Mouse (Mus musculus): Measurements from ENCODE around the gene Dctpp1. TPM values are rescaled to one million over a fixed set of nuclear protein-coding genes. Genes with fewer than 3 reads are reported as not detected.
"Not testable (repeated sequence)": the region's sequence is repeated elsewhere in the genome, so short reads cannot be mapped to it uniquely, and the experiment has no call there.

Dctpp1 gene
- polyA plus RNA-seq, 1 experiment = 23.8 TPM

- peak overlapping the region; percentile 72 for H3K4me3 ChIP-seq (replicated peaks; ENCODE audit: insufficient read depth, low read depth, low read length)
- DNase-seq = no peak
- H3K27me3 ChIP-seq (ENCODE audit: control insufficient read depth, insufficient read depth, low read length) = no peaks in the 10 kb centered on the region
- 41% methylated on average over 6 of the region's 6 CpGs for WGBS
- TF ChIP-seq POLR2A (IDR thresholded peaks at IDR 0.05; ENCODE audit: borderline replicate concordance, insufficient read depth, low read length) (no peak), CTCF (IDR thresholded peaks at IDR 0.05; ENCODE audit: borderline replicate concordance, insufficient read depth, low read depth, low read length) (no peak)
- H3K4me1 ChIP-seq (ENCODE audit: control insufficient read depth, insufficient read depth, low read length) = no peaks in the 10 kb centered on the region; the same call in 1 of the 2 replicates
- H3K27ac ChIP-seq (ENCODE audit: insufficient read depth, low read length) = peak overlapping the region; percentile 88
These were observed 7.2 kb downstream of the Dctpp1 start for GRCm38 (mm10) chr7:127253341-127253740.

- no peak for TF ChIP-seq POLR2A (IDR thresholded peaks at IDR 0.05; ENCODE audit: borderline replicate concordance, insufficient read depth, low read length)
- TF ChIP-seq CTCF (IDR thresholded peaks at IDR 0.05; ENCODE audit: borderline replicate concordance, insufficient read depth, low read depth, low read length) = peak; percentile 16; the same call in 1 of the 2 replicates
- Histone ChIP-seq H3K27me3 (ENCODE audit: control insufficient read depth, insufficient read depth, low read length) (no peaks in the 10 kb centered on the region), H3K4me1 (ENCODE audit: control insufficient read depth, insufficient read depth, low read length) (no peaks in the 10 kb centered on the region; the same call in 1 of the 2 replicates), H3K27ac (ENCODE audit: insufficient read depth, low read length) (no peak overlapping the region), H3K4me3 (replicated peaks; ENCODE audit: insufficient read depth, low read depth, low read length) (no peak overlapping the region)
- WGBS = 91% methylated on average over 2 of the region's 2 CpGs
- peak in 1 of 2 experiments; percentile 27 for DNase-seq
These were observed 8.1 kb downstream of the Dctpp1 start for GRCm38 (mm10) chr7:127252414-127252813.

- not testable (repeated sequence) for H3K4me3 ChIP-seq (replicated peaks; ENCODE audit: insufficient read depth, low read depth, low read length); H3K4me1 ChIP-seq (ENCODE audit: control insufficient read depth, insufficient read depth, low read length); DNase-seq; H3K27me3 ChIP-seq (ENCODE audit: control insufficient read depth, insufficient read depth, low read length); H3K27ac ChIP-seq (ENCODE audit: insufficient read depth, low read length)
- WGBS = 90% methylated on average over 8 of the region's 8 CpGs
These were observed 10.0 kb downstream of the Dctpp1 start for GRCm38 (mm10) chr7:127250511-127250910.

GRCm38 (mm10) chr7:127244658-127245510, 15.6 kb downstream of the Dctpp1 start:
- Histone ChIP-seq H3K27me3 (ENCODE audit: control insufficient read depth, insufficient read depth, low read length) (no peaks in the 10 kb centered on the region), H3K27ac (ENCODE audit: insufficient read depth, low read length) (peak overlapping the region; percentile 75), H3K4me3 (replicated peaks; ENCODE audit: insufficient read depth, low read depth, low read length) (peak overlapping the region; percentile 73), H3K4me1 (ENCODE audit: control insufficient read depth, insufficient read depth, low read length) (peaks cover 16% of the 10 kb centered on the region)
- DNase-seq = peak in 1 of 2 experiments; percentile 40
- WGBS = 3% methylated on average over 31 of the region's 33 CpGs
- no peak for TF ChIP-seq POLR2A (IDR thresholded peaks at IDR 0.05; ENCODE audit: borderline replicate concordance, insufficient read depth, low read length)
- TF ChIP-seq CTCF (IDR thresholded peaks at IDR 0.05; ENCODE audit: borderline replicate concordance, insufficient read depth, low read depth, low read length) = no peak

GRCm38 (mm10) chr7:127243870-127244657, 16.4 kb downstream of the Dctpp1 start, which contains the start of gene Zfp771:
Gene Zfp771, plus strand, starts transcription at chr7:127244274.
- Histone ChIP-seq H3K4me1 (ENCODE audit: control insufficient read depth, insufficient read depth, low read length) (peaks cover 16% of the 10 kb centered on the region), H3K27ac (ENCODE audit: insufficient read depth, low read length) (peak within 1 kb of the TSS; percentile 76), H3K27me3 (ENCODE audit: control insufficient read depth, insufficient read depth, low read length) (no peaks in the 10 kb centered on the region), H3K4me3 (replicated peaks; ENCODE audit: insufficient read depth, low read depth, low read length) (peak within 1 kb of the TSS; percentile 73)
- DNase-seq = peak; percentile 93 to 96
- WGBS = under 1% methylated on average over 51 of the region's 56 CpGs
- TF ChIP-seq POLR2A (IDR thresholded peaks at IDR 0.05; ENCODE audit: borderline replicate concordance, insufficient read depth, low read length) (peak; percentile 58), CTCF (IDR thresholded peaks at IDR 0.05; ENCODE audit: borderline replicate concordance, insufficient read depth, low read depth, low read length) (no peak)

GRCm38 (mm10) chr7:127243361-127243867, 17.1 kb downstream of the Dctpp1 start:
- Histone ChIP-seq H3K4me1 (ENCODE audit: control insufficient read depth, insufficient read depth, low read length) (peaks cover 16% of the 10 kb centered on the region), H3K27ac (ENCODE audit: insufficient read depth, low read length) (peak overlapping the region; percentile 76), H3K4me3 (replicated peaks; ENCODE audit: insufficient read depth, low read depth, low read length) (peak overlapping the region; percentile 63), H3K27me3 (ENCODE audit: control insufficient read depth, insufficient read depth, low read length) (no peaks in the 10 kb centered on the region)
- TF ChIP-seq CTCF (IDR thresholded peaks at IDR 0.05; ENCODE audit: borderline replicate concordance, insufficient read depth, low read depth, low read length) (no peak), POLR2A (IDR thresholded peaks at IDR 0.05; ENCODE audit: borderline replicate concordance, insufficient read depth, low read length) (no peak)
- WGBS = 24% methylated on average over 2 of the region's 2 CpGs
- DNase-seq = no peak

- no peaks in the 10 kb centered on the region for H3K27me3 ChIP-seq (ENCODE audit: control insufficient read depth, insufficient read depth, low read length)
These were observed 25.7 kb downstream of the Dctpp1 start for GRCm38 (mm10) chr7:127234777-127235176.

More at GRCm38 (mm10) chr7:127234777-127235176, 25.7 kb downstream of the Dctpp1 start:
- Histone ChIP-seq H3K4me1 (ENCODE audit: control insufficient read depth, insufficient read depth, low read length) (peaks cover 8% of the 10 kb centered on the region; the same call in 1 of the 2 replicates), H3K27ac (ENCODE audit: insufficient read depth, low read length) (no peak overlapping the region), H3K4me3 (replicated peaks; ENCODE audit: insufficient read depth, low read depth, low read length) (no peak overlapping the region)
- no peak for DNase-seq
- 94% methylated on average over 2 of the region's 2 CpGs for WGBS
- TF ChIP-seq CTCF (IDR thresholded peaks at IDR 0.05; ENCODE audit: borderline replicate concordance, insufficient read depth, low read depth, low read length) (no peak), POLR2A (IDR thresholded peaks at IDR 0.05; ENCODE audit: borderline replicate concordance, insufficient read depth, low read length) (no peak)

All from cerebellum, adult 2 months (tissue).